ENCODE assay signal across 17 mouse cellular contexts in the genomic region with DNA sequence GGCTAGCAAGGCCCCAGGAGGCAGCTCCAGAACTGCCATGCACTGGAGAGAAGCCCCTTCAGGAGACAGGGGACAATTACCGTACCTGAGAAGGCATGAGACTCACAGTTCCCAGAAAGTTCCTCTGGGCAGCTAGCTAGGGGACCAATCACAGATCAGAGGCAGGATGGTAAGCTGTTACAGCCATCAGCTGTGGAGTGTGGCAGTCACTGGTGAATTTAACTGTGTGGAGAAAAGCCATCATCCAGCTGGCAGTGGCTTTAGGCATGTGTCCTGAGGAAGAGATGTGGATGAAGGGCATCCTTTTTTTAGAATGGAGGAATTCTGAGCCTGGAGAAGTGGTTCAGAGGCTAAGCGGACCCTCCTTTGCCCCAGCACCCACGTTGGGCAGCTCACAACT. TPM values are rescaled to one million over a fixed set of nuclear protein-coding genes. Genes with fewer than 3 reads are reported as not detected.
A peak's percentile ranks its signal among the peaks of the same experiment; 100 is the strongest.
DNase-seq lines count a peak whose midpoint lies in the region; ATAC-seq lines count a peak whose summit lies in the region.
"Had no signal": no experiment of that assay in that cellular context is flagged by ENCODE, and none has a peak within 500 bp of the region (broad histone marks: within the 10 kb centered on the region; RNA-seq: fewer than 3 reads in every experiment).

No protein-coding gene starts in this region.

- peaks cover 10% of the 10 kb centered on the region for H3K4me1 ChIP-seq in kidney, embryonic 15.5 days
- peaks cover 46% of the 10 kb centered on the region for H3K4me1 ChIP-seq in heart, embryonic 15.5 days (replicated peaks)
- H3K4me1 ChIP-seq: liver, embryonic 15.5 days had no signal

- H3K9ac ChIP-seq in kidney, embryonic 15.5 days = no peak overlapping the region
- no peak overlapping the region for H3K9ac ChIP-seq in heart, embryonic 15.5 days
- H3K9ac ChIP-seq: hindbrain, embryonic 13.5 days; liver, embryonic 15.5 days had no signal

- 0 out of 2 replicates have a peak overlapping the region, but pooled peaks have one; percentile 60 for H3K27ac ChIP-seq in kidney, embryonic 15.5 days
- H3K27ac ChIP-seq in heart, embryonic 15.5 days = peak overlapping the region; percentile 73
- H3K27ac ChIP-seq: hindbrain, embryonic 13.5 days; liver, embryonic 15.5 days had no signal

- no peak for ATAC-seq in kidney, embryonic 15.5 days (replicated peaks; ENCODE audit: low FRiP score)
- ATAC-seq in heart, embryonic 15.5 days (replicated peaks; ENCODE audit: insufficient number of reproducible peaks, insufficient read depth, low FRiP score, low read depth) = no peak
- ATAC-seq: CD4-positive, CD25-positive, alpha-beta regulatory T cell, adult 4 months had no signal

- WGBS in kidney, embryonic 15.5 days = 95% methylated on average over 3 of the region's 3 CpGs
- 75% methylated on average over 3 of the region's 3 CpGs for WGBS in heart, embryonic 15.5 days

- intact Hi-C loops in heart, postnatal 25 days (cut with DNase I) = no loop called here

- no peaks in the 10 kb centered on the region for H3K27me3 ChIP-seq in kidney, embryonic 15.5 days
- no peaks in the 10 kb centered on the region for H3K27me3 ChIP-seq in heart, embryonic 15.5 days
- H3K27me3 ChIP-seq: hindbrain, embryonic 13.5 days; liver, embryonic 15.5 days had no signal

- peak; percentile 96 for DNase-seq in heart, adult 11 months
- DNase-seq in heart, postnatal 25 days (ENCODE audit: low spot score) = no peak
- DNase-seq in kidney, adult 8-10 months = no peak
- no peak for DNase-seq in urinary bladder, postnatal 36 days (ENCODE audit: low spot score in 2 of 2)
- DNase-seq in embryo, embryonic 10 days (ENCODE audit: low spot score) = no peak
- DNase-seq: cerebellum, adult 9-11 months; kidney, postnatal 4 days; liver; lung, postnatal 4 days; midbrain, embryonic 14.5 days; thymus, adult 18-20 months; thymus, postnatal 4 days had no signal

- no peak overlapping the region for H3K4me3 ChIP-seq in kidney, embryonic 15.5 days (replicated peaks)
- no peak overlapping the region for H3K4me3 ChIP-seq in heart, embryonic 15.5 days
- H3K4me3 ChIP-seq: hindbrain, embryonic 13.5 days; liver, embryonic 15.5 days had no signal

- peaks cover 10% of the 10 kb centered on the region; the same call in 1 of the 2 replicates for H3K36me3 ChIP-seq in kidney, embryonic 15.5 days
- H3K36me3 ChIP-seq in heart, embryonic 15.5 days = no peaks in the 10 kb centered on the region; the same call in 1 of the 2 replicates
- H3K36me3 ChIP-seq: liver, embryonic 15.5 days had no signal

- no peaks in the 10 kb centered on the region for H3K9me3 ChIP-seq in kidney, embryonic 15.5 days (replicated peaks)
- no peaks in the 10 kb centered on the region for H3K9me3 ChIP-seq in heart, embryonic 15.5 days (replicated peaks)
- H3K9me3 ChIP-seq: hindbrain, embryonic 13.5 days; liver, embryonic 15.5 days had no signal

- H3K4me2 ChIP-seq in kidney, embryonic 15.5 days = no peak overlapping the region
- no peak overlapping the region for H3K4me2 ChIP-seq in heart, embryonic 15.5 days
- H3K4me2 ChIP-seq: hindbrain, embryonic 13.5 days; liver, embryonic 15.5 days had no signal

RNA-seq across cellular contexts. Expression of a gene that starts 20.6 kb away (rescaled TPM):
- total RNA-seq in heart, postnatal 25 days (2021) = 10 to 100 TPM; 24.0 to 28.7 TPM
- polyA plus RNA-seq in kidney, embryonic 15.5 days (2015; fragmentation: Nextera tagmentation; extraction: Ambion mirVana) = 10.2 and 12.8 TPM in 2 replicates
- polyA plus RNA-seq in heart, embryonic 15.5 days (2015; fragmentation: Nextera tagmentation; extraction: Ambion mirVana) = 5.0 and 6.2 TPM in 2 replicates

RNA-seq across cellular contexts. Expression of a gene that starts 56.4 kb away (rescaled TPM):
- 10 to 100 TPM; 27.6 to 30.5 TPM for total RNA-seq in heart, postnatal 25 days (2021)
- polyA plus RNA-seq in kidney, embryonic 15.5 days (2015; fragmentation: Nextera tagmentation; extraction: Ambion mirVana) = 34.6 and 37.2 TPM in 2 replicates
- 20.1 and 24.2 TPM in 2 replicates for polyA plus RNA-seq in heart, embryonic 15.5 days (2015; fragmentation: Nextera tagmentation; extraction: Ambion mirVana)
